Comparison of ENCODE assay signal across 14 mouse cellular contexts in the genomic region with DNA sequence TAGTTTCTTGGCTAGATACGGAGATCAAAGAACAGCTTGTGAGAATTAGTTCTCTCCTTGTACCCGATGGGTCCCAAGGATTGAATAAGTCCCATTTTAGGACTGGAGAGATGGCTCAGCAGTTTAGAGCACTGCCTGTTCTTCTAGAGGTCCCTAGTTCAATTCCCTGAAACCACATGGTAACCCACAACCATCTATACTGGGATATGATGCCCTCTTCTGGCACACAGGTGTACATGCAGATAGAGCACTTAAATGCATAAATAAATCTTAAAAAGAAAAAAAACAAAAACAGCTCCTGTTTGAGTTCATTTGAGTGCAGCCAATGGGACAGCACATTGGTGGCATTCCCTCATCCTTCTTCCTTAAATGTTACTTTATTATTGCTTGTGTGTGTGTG. TPM values are rescaled to one million over a fixed set of nuclear protein-coding genes. Genes with fewer than 3 reads are reported as not detected.
DNase-seq lines count a peak whose midpoint lies in the region; ATAC-seq and TF ChIP-seq lines count a peak whose summit lies in the region.
"Had no signal": no experiment of that assay in that cellular context is flagged by ENCODE, and none has a peak within 500 bp of the region (broad histone marks: within the 10 kb centered on the region; RNA-seq: fewer than 3 reads in every experiment).

No protein-coding gene starts in this region.

- ATAC-seq in kidney, postnatal 0 days (replicated peaks; ENCODE audit: low FRiP score, low read depth) = no peak

- H3K27me3 ChIP-seq in kidney, postnatal 0 days (ENCODE audit: insufficient read depth, low read length) = no peaks in the 10 kb centered on the region
- H3K27me3 ChIP-seq: neural tube, embryonic 13.5 days had no signal

- no peak overlapping the region for H3K4me3 ChIP-seq in kidney, postnatal 0 days (replicated peaks; ENCODE audit: low read depth, low read length)
- H3K4me3 ChIP-seq: forebrain, embryonic 10.5 days; midbrain, embryonic 10.5 days; neural tube, embryonic 13.5 days had no signal

- DNase-seq in kidney, postnatal 0 days (ENCODE audit: low spot score) = peak; percentile 42
- DNase-seq in kidney, adult 8-10 months = no peak
- DNase-seq in 416B (ENCODE audit: low read depth) (peak; percentile 69), adipocyte (ENCODE audit: low spot score) (peak; percentile 19)
- DNase-seq in CD4-positive, CD25-positive, alpha-beta regulatory T cell, adult 2 months (ENCODE audit: low read depth, low spot score) = peak; percentile 62
- DNase-seq in right cerebral cortex, postnatal 14 days = no peak
- no peak for DNase-seq in thymus, adult 18-20 months
- DNase-seq in cerebellum, adult 11-12 months = no peak
- DNase-seq: gastrocnemius, postnatal 25 days; heart, postnatal 36 days; kidney, adult 18-20 months had no signal

- peaks cover 41% of the 10 kb centered on the region for H3K36me3 ChIP-seq in kidney, postnatal 0 days (ENCODE audit: insufficient read depth, low read length)

- TF ChIP-seq CTCF in kidney, postnatal 0 days (IDR thresholded peaks at IDR 0.05; ENCODE audit: low read depth) = peak; percentile 62

- H3K4me2 ChIP-seq in kidney, postnatal 0 days (ENCODE audit: low read length) = no peak overlapping the region
- H3K4me2 ChIP-seq: neural tube, embryonic 13.5 days had no signal

- no peak overlapping the region for H3K9ac ChIP-seq in kidney, postnatal 0 days (ENCODE audit: low read depth, low read length)
- H3K9ac ChIP-seq: neural tube, embryonic 13.5 days had no signal

- 93% methylated on average over 2 of the region's 2 CpGs for WGBS in kidney, postnatal 0 days

- no peaks in the 10 kb centered on the region for H3K4me1 ChIP-seq in kidney, postnatal 0 days (replicated peaks; ENCODE audit: insufficient read depth, low read length)
- H3K4me1 ChIP-seq: forebrain, embryonic 10.5 days; midbrain, embryonic 10.5 days; neural tube, embryonic 13.5 days had no signal

- H3K27ac ChIP-seq in kidney, postnatal 0 days = no peak overlapping the region
- H3K27ac ChIP-seq: forebrain, embryonic 10.5 days; midbrain, embryonic 10.5 days; neural tube, embryonic 13.5 days had no signal

- H3K9me3 ChIP-seq in kidney, postnatal 0 days (replicated peaks; ENCODE audit: low read length) = no peaks in the 10 kb centered on the region
- H3K9me3 ChIP-seq: forebrain, embryonic 10.5 days; midbrain, embryonic 10.5 days; neural tube, embryonic 13.5 days had no signal

RNA-seq across cellular contexts. Expression of a gene that starts 37.8 kb away (rescaled TPM):
- polyA plus RNA-seq in kidney, postnatal 0 days (2015; fragmentation: Nextera tagmentation; extraction: Ambion mirVana) = 49.8 and 53.8 TPM in 2 replicates

RNA-seq across cellular contexts. Expression of a gene that starts 39.1 kb away (rescaled TPM):
- 2.5 and 2.8 TPM in 2 replicates for polyA plus RNA-seq in kidney, postnatal 0 days (2015; fragmentation: Nextera tagmentation; extraction: Ambion mirVana)

RNA-seq across cellular contexts. Expression of a gene that starts 49.2 kb away (rescaled TPM):
- polyA plus RNA-seq in kidney, postnatal 0 days (2015; fragmentation: Nextera tagmentation; extraction: Ambion mirVana) = 287 TPM in 2 replicates

Comparison
In these comparisons a context has a peak if more than half of its experiments do, and no peak if none do; other contexts are left out.
1. DNase-seq: peak in kidney, postnatal 0 days (single experiment), 416B (single experiment), CD4-positive, CD25-positive, alpha-beta regulatory T cell, adult 2 months (single experiment) and adipocyte (single experiment); none in kidney, adult 8-10 months (0 of 2), right cerebral cortex, postnatal 14 days (single experiment), thymus, adult 18-20 months (0 of 2) and cerebellum, adult 11-12 months (single experiment).